Mouse (Mus musculus) induced T-regulatory cell, adult 2 months (primary cell): Measurements from ENCODE around the gene Fyco1.
A peak's percentile ranks its signal among the peaks of the same experiment; 100 is the strongest.

ENCODE experiments used
- DNase-seq: peaks from one replicate; pipeline ENCODE4 v3.0.0-alpha.2; 2012; ENCODE audit warnings: low read depth

Fyco1 gene

DNA sequence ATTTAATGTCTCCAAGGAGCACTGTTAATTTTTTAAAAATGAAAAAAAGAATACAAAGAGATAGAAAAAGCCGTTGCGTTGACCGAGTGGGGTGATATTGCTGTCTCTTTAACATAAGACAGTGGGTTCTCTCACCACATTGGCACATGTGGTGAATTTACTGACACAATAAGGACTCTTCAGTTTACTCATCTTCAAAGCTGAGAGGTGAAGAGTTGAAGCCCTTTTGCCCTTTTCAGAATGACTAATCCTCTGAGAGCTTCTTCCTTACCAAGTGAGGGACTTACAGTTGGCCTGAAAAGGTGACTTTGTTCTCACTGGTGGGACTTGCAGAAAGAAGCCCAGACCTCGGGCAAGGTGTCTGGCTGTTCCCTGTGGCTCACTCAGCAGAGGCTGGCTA lies 110.9 kb downstream of the Fyco1 start:
- peak; percentile 74 for DNase-seq
